Mouse (Mus musculus): Measurements from ENCODE around the gene Foxl2.

Gene Foxl2

GRCm38 (mm10) chr9:98961591-98962477 is 6.7 kb downstream of the Foxl2 start:
- DNase-seq (ENCODE audit: low read depth, low spot score): no peak

DNA sequence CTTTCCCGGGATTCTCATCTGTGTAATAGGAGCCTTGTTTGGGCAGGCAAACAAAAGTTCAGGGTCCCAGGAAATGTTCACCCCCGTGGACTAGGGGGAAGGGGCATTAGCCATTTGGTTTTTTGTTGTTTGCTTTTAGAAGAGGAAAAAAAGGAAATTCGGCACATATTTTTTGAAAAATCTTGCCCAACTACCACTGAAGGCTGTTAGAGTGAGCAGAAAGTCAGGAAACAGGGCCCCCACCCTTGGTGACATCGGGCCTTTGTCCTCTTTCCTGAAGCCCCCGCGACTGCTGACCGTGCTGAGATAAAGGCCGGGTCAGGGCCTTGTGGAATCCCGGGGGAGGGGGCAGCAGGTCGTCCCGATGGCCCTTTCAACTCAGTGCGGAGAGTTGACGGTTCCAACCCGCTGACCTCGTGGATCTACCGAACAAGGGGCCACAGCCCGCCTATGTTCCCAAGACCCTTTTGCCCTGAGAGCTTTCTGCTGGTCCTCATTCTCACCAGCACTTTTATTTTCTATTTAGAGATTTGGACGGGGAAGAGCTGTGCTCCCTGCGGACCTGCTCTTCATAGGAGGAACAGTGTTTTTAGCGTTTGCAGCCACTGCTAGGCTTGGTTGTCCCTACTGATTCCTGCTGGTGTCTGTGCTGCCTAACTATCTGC is 7.5 kb downstream of the Foxl2 start:
- no peak for DNase-seq (ENCODE audit: low read depth, low spot score)

- DNase-seq (ENCODE audit: low read depth, low spot score): no peak
These were observed 8.6 kb downstream of the Foxl2 start for GRCm38 (mm10) chr9:98963661-98964060.

DNA sequence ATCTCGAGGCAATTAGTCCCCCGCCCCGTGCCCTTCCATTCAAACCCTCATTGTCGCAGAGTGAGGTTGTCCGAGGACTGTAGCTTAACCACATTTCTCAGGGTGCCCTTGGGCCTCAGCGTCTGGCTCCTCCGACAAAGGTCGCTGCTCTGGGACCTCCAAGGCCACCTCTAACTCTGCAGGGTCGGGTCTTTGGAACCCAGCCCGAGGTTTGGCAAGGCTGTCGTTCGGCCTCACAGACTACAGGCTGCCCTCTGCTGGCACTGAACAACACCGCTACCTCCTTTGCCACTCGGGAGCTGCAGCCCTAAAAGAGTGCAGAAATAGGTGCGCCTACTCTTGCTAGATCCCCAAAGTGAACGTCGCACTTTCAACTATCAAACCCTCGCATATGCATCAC is 10.0 kb downstream of the Foxl2 start:
- peak; percentile 67 for DNase-seq (ENCODE audit: low read depth, low spot score)

GRCm38 (mm10) chr9:98973101-98973521 is 18.0 kb downstream of the Foxl2 start:
- no peak for DNase-seq (ENCODE audit: low read depth, low spot score)

- no peak for DNase-seq (ENCODE audit: low read depth, low spot score)
These were observed 18.5 kb downstream of the Foxl2 start for GRCm38 (mm10) chr9:98973561-98973960.

- DNase-seq (ENCODE audit: low read depth, low spot score): peak; percentile 70
These were observed 19.8 kb downstream of the Foxl2 start for GRCm38 (mm10) chr9:98974898-98975297.

- DNase-seq (ENCODE audit: low read depth, low spot score): peak; percentile 75
These were observed 21.0 kb downstream of the Foxl2 start for GRCm38 (mm10) chr9:98976081-98976480.

DNA sequence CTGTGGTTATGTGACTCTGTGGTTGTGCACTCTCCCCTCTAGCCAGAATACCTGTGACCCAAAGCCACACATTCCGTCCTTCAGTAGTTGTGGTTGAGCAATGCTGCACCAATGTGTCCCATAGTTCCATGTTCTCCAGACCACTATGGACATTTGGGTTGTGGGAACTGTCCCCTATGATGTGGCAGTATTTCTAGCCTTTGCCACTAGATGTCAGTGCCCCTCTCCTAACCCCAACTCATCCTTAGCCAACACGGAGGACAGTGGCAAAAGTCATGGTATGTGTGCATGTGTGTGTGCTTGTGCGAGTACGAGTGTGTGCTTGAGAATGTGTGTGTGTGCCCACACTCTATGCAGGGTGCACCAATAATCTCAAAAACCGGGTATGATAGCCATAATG is 21.4 kb downstream of the Foxl2 start:
- DNase-seq (ENCODE audit: low read depth, low spot score): peak; percentile 60

- peak; percentile 96 for DNase-seq (ENCODE audit: low read depth, low spot score)
These were observed 24.6 kb downstream of the Foxl2 start for GRCm38 (mm10) chr9:98979431-98980416.

GRCm38 (mm10) chr9:98985800-98986475 is 30.9 kb downstream of the Foxl2 start, which contains the start of gene Faim:
Faim (plus strand) TSS chr9:98986373.
- DNase-seq (ENCODE audit: low read depth, low spot score): peak; percentile 99

GRCm38 (mm10) chr9:98986476-98987096 is 31.5 kb downstream of the Foxl2 start:
- peak; percentile 81 for DNase-seq (ENCODE audit: low read depth, low spot score)

GRCm38 (mm10) chr9:98987131-98987530 is 32.0 kb downstream of the Foxl2 start:
- no peak for DNase-seq (ENCODE audit: low read depth, low spot score)

GRCm38 (mm10) chr9:98994103-98994502 is 39.0 kb downstream of the Foxl2 start:
- DNase-seq (ENCODE audit: low read depth, low spot score): no peak

- no peak for DNase-seq (ENCODE audit: low read depth, low spot score)
These were observed 44.8 kb downstream of the Foxl2 start for GRCm38 (mm10) chr9:98999881-99000339.

- DNase-seq (ENCODE audit: low read depth, low spot score): no peak
These were observed 46.2 kb downstream of the Foxl2 start for GRCm38 (mm10) chr9:99001326-99001725.
